Mouse (Mus musculus) bone marrow, adult 2 months (tissue): ENCODE data around the gene Dnajc4. TPM values are rescaled to one million over a fixed set of nuclear protein-coding genes. Genes with fewer than 3 reads are reported as not detected.
A peak's percentile ranks its signal among the peaks of the same experiment; 100 is the strongest.

Experiments used
- H3K27ac ChIP-seq: fragments of 200-500 bp; 2 replicates; pipeline ENCODE4 v1.5.1; 2012; ENCODE audit warnings: low read depth, mild to moderate bottlenecking, control low read depth, inconsistent platforms, low read length; ENCODE audit not compliant: control insufficient read depth, poor library complexity, insufficient read depth
- H3K4me1 ChIP-seq: fragments of 200-500 bp; 2 replicates; pipeline ENCODE4 v1.6.1; 2011; ENCODE audit warnings: low read length; ENCODE audit not compliant: control insufficient read depth, insufficient read depth
- H3K4me3 ChIP-seq: fragments of 200-500 bp; replicated peaks from 2 replicates; pipeline ENCODE3; 2011; ENCODE audit warnings: mild to moderate bottlenecking, low read depth, low read length, control low read depth; ENCODE audit not compliant: control insufficient read depth
- CTCF ChIP-seq: fragments of 200-500 bp; IDR thresholded peaks from 2 replicates; pipeline ENCODE4 v1.5.1; 2011; ENCODE audit warnings: low read length, control low read depth; ENCODE audit not compliant: control insufficient read depth, insufficient read depth
- POLR2A ChIP-seq: fragments of 200-500 bp; IDR thresholded peaks from 2 replicates; pipeline ENCODE4 v1.6.1; 2011; ENCODE audit warnings: low read depth, mild to moderate bottlenecking, control low read depth, low read length, borderline replicate concordance; ENCODE audit not compliant: control insufficient read depth
- WGBS: fragments of 180-500 bp; shearing (Covaris S2); methylation state at CpG from one replicate; pipeline ENCODE4 v1.1.7; 2018; 5-methylcytosine and 5-hydroxymethylcytosine counted together
- polyA plus RNA-seq: library from polyadenylated mRNA; stranded (reverse); fragments of >200 nt; gene quantifications from 2 replicates; pipeline ENCODE4 v1.2.4, GENCODE M21; 2011; ENCODE audit warnings: low replicate concordance; ENCODE audit not compliant: missing spikeins, insufficient read depth, insufficient read length

The Dnajc4 gene
- polyA plus RNA-seq, 1 experiment = 28.8 TPM

DNA sequence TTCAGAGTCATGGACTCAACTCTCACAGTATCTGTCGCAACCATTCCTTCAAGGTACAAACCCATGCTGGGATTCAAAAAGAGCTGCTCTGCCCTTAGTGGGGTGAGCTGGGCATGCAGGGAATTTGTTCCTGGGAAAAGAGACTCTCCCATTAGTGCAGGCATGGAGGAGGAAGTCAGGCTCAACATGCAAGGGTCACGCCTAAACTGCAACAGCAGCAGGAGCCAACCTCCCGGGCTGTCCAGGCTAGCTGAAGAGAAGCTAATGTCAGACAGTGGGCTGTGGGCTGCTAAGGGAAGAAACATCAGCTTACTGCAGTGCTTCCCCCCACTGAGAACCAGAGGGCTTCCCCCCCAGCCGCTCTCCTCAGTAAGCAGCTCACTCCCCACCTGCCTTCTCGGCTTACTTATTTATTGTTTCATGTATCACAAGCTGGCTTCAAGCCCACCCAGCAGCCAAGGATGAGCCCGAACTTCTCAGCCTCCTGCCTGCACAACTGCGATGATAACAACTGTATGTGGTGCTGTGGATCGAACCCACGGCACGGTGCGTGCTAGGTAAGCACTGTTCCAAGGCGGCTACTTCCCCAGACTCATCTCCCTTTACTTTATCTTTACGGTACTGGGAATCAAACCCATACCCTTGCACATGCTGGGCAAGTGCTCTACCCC lies 20.0 kb downstream of the Dnajc4 start:
- WGBS = 82% methylated on average over 13 of the region's 13 CpGs

GRCm38 (mm10) chr19:6971644-6972043 lies 20.7 kb downstream of the Dnajc4 start:
- 74% methylated on average over 6 of the region's 6 CpGs for WGBS
- H3K4me1 ChIP-seq = peaks cover 4% of the 10 kb centered on the region; the same call in 1 of the 2 replicates
- H3K4me3 ChIP-seq = no peak overlapping the region
- H3K27ac ChIP-seq = no peak overlapping the region
- TF ChIP-seq CTCF (no peak), POLR2A (no peak)

More for the DNA sequence above, 20.0 kb downstream of the Dnajc4 start:
- TF ChIP-seq POLR2A (no peak), CTCF (no peak)
- Histone ChIP-seq H3K4me3 (no peak overlapping the region), H3K4me1 (peaks cover 4% of the 10 kb centered on the region; the same call in 1 of the 2 replicates), H3K27ac (no peak overlapping the region)

DNA sequence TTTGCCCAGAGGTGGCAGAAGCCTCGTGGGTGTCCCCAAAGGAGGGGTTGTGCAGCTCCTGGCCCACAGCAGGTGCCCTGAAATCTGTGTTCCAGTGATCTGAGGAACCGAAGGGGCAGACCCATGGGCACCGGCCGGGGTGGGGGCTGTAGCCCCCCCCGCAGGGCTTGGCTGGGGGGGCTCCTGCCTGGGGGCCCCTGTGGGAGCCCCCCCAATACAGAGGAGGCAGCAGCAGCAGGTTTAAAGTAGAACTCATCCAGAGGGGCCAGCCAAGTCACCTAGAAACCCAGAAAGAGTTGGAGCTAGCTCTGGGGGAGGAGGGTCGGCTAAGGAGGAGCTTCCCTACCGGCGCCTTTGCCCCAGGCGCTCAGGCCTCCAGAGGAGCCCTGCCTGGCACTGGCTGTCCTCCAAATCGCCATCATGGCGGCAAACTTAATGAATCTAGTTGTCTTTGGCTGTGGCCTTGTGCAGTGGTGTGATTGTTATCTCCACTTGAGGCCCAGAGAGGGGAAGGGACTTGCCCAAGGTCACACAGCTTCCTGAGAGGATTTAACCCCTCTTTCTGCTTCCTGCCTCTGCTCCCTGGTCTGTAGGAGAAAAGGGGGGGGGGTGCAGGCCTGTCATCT lies 21.8 kb downstream of the Dnajc4 start:
- peaks cover 1% of the 10 kb centered on the region; the same call in 1 of the 2 replicates for H3K4me1 ChIP-seq
- H3K4me3 ChIP-seq = no peak overlapping the region
- no peak overlapping the region for H3K27ac ChIP-seq
- 26% methylated on average over 11 of the region's 11 CpGs for WGBS
- TF ChIP-seq CTCF (no peak), POLR2A (no peak)

DNA sequence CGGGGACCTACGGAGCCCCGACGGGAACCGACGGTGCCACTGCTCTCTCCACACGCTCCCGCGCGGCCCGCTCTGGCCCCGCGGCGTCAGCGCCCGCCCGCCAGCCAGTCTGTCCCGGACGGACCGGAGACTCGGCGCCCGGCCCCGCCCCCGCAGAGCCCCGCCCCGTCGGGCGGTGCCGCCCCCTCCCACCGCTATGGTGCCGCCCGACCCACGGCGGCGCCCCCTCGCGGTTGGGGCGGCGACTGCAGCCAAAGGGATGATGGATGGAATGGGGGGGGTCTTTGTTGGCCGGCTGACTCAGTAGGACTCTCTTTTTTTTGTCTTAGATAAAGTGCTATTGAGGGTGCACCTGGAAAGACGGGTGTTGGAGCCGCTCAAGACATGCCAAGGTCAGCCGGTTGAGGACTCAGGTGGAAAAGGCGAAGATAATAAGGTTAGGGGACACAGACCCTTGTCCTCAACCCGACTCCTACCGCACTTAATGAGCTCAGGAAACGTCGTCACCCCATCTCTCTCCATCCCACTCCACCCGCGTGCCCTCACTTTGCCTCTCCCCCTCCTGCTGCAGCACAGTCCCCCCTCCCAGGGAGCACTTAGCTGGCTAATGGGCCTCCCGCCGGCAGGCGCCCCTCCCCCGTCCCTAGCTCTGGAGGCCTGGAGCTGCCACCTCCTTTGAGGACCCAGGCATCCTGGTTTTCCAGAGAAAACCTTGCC lies 22.5 kb downstream of the Dnajc4 start:
- peak; percentile 69 for TF ChIP-seq CTCF
- TF ChIP-seq POLR2A = peak; percentile 40; the same call in 1 of the 2 replicates
- Histone ChIP-seq H3K4me3 (peak overlapping the region; percentile 72), H3K4me1 (peaks cover 1% of the 10 kb centered on the region; the same call in 1 of the 2 replicates), H3K27ac (no peak overlapping the region)
- 2% methylated on average over 53 of the region's 55 CpGs for WGBS

GRCm38 (mm10) chr19:6969291-6969664 lies 23.1 kb downstream of the Dnajc4 start:
- Histone ChIP-seq H3K4me1 (peaks cover 1% of the 10 kb centered on the region; the same call in 1 of the 2 replicates), H3K27ac (no peak overlapping the region), H3K4me3 (peak overlapping the region; percentile 72)
- 3% methylated on average over 20 of the region's 20 CpGs for whole genome bisulfite sequencing
- no peak for TF ChIP-seq CTCF
- no peak for TF ChIP-seq POLR2A

DNA sequence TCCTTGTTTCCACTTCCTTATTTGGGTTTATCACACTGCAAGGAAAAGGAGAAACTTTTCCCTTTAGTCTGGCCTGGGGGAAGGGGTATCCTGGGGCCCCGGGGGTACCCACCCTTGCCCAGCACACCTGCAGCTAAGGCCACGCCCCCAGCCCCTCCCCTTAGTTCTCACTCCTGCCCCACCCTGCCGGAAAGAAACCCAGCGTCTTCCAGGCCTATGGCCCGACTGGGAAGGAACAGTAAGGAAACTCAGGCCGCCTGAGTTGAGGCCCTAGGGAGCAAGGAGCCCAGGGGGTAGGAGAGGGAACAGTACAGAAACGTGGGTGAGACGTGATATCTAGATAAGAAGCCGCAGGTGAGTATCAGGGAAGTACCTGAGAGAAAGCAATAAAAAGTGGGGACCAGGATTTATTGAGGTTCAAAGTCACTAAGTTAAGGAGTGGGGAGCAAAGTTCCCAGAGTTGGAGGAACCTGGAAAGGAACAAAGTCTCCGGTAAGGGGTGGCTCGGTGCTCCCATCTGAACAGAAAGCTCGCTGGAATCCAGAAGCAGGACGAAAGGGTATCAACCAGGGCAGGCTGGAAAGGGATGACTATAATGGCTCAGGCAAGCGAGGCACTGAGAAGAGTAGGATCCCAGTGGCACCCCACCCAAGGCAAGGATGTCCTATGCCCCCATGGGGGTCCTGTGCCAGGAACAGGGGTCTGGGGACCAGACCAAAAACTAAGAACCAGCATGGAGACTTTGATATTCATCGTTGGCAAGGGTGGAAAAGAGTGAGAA lies 23.7 kb downstream of the Dnajc4 start:
- 12% methylated on average over 15 of the region's 15 CpGs for WGBS
- peaks cover 1% of the 10 kb centered on the region; the same call in 1 of the 2 replicates for H3K4me1 ChIP-seq
- no peak overlapping the region for H3K27ac ChIP-seq
- peak overlapping the region; percentile 72 for H3K4me3 ChIP-seq
- TF ChIP-seq CTCF (no peak), POLR2A (no peak)

DNA sequence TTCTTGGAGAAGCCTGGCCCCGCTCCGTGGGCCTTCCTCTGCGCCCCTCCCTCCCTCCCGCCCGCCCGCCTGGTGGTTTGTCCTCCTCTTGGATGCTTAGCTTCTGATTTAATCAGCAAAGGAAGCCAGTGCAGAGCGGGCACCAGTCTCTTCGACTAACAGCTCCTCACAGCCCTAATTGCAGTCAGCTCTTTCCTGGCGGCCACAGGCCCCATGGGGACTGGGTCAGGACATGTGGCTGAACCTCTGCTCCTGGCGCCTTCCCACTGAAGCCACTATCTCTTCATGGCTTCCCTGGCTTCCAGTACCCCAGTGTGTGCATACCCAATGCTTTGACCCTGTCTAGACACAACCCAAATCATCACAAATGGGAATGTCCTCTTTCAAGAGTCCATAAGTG lies 35.9 kb downstream of the Dnajc4 start:
- TF ChIP-seq CTCF (no peak), POLR2A (no peak)
- Histone ChIP-seq H3K4me1 (peaks cover 2% of the 10 kb centered on the region; the same call in 1 of the 2 replicates), H3K27ac (no peak overlapping the region), H3K4me3 (no peak overlapping the region)
- WGBS = 72% methylated on average over 10 of the region's 10 CpGs
